Mouse (Mus musculus): ENCODE measurements around the gene Cox10. TPM values are rescaled to one million over a fixed set of nuclear protein-coding genes. Genes with fewer than 3 reads are reported as not detected.

Cox10 gene
- polyA plus RNA-seq, 1 experiment = 18.5 TPM

GRCm38 (mm10) chr11:64010724-64011496 lies 68.4 kb downstream of the Cox10 start:
- Histone ChIP-seq H3K27ac (ENCODE audit: insufficient read depth, low read length) (no peak overlapping the region), H3K4me1 (ENCODE audit: control insufficient read depth, insufficient read depth, low read length) (no peaks in the 10 kb centered on the region)

GRCm38 (mm10) chr11:64004152-64004551 lies 75.1 kb downstream of the Cox10 start:
- H3K4me3 ChIP-seq (ENCODE audit: insufficient read depth, low read length) = no peak overlapping the region
- H3K4me1 ChIP-seq (ENCODE audit: control insufficient read depth, insufficient read depth, low read length) = peaks cover 2% of the 10 kb centered on the region; the same call in 1 of the 2 replicates
- H3K27ac ChIP-seq (ENCODE audit: insufficient read depth, low read length) = no peak overlapping the region
- no peak for TF ChIP-seq POLR2A (IDR thresholded peaks at IDR 0.05; ENCODE audit: extremely low read depth, insufficient read depth, low read length)
- no peak for TF ChIP-seq CTCF (IDR thresholded peaks at IDR 0.05; ENCODE audit: extremely low read depth, insufficient read depth, low read length)

More at GRCm38 (mm10) chr11:64010724-64011496, 68.4 kb downstream of the Cox10 start:
- H3K4me3 ChIP-seq (ENCODE audit: insufficient read depth, low read length) = no peak overlapping the region
- no peak for TF ChIP-seq POLR2A (IDR thresholded peaks at IDR 0.05; ENCODE audit: extremely low read depth, insufficient read depth, low read length)
- TF ChIP-seq CTCF (IDR thresholded peaks at IDR 0.05; ENCODE audit: extremely low read depth, insufficient read depth, low read length) = no peak

- Histone ChIP-seq H3K4me1 (ENCODE audit: control insufficient read depth, insufficient read depth, low read length) (peaks cover 2% of the 10 kb centered on the region; the same call in 1 of the 2 replicates), H3K27ac (ENCODE audit: insufficient read depth, low read length) (no peak overlapping the region), H3K4me3 (ENCODE audit: insufficient read depth, low read length) (no peak overlapping the region)
- TF ChIP-seq POLR2A (IDR thresholded peaks at IDR 0.05; ENCODE audit: extremely low read depth, insufficient read depth, low read length) (no peak), CTCF (IDR thresholded peaks at IDR 0.05; ENCODE audit: extremely low read depth, insufficient read depth, low read length) (no peak)
Observed at GRCm38 (mm10) chr11:64003484-64003883, 75.8 kb downstream of the Cox10 start.

GRCm38 (mm10) chr11:64002629-64003028 lies 76.6 kb downstream of the Cox10 start:
- no peak overlapping the region for H3K27ac ChIP-seq (ENCODE audit: insufficient read depth, low read length)
- TF ChIP-seq POLR2A (IDR thresholded peaks at IDR 0.05; ENCODE audit: extremely low read depth, insufficient read depth, low read length) (no peak), CTCF (IDR thresholded peaks at IDR 0.05; ENCODE audit: extremely low read depth, insufficient read depth, low read length) (no peak)
- no peak overlapping the region for H3K4me3 ChIP-seq (ENCODE audit: insufficient read depth, low read length)
- H3K4me1 ChIP-seq (ENCODE audit: control insufficient read depth, insufficient read depth, low read length) = peaks cover 2% of the 10 kb centered on the region; the same call in 1 of the 2 replicates

DNA sequence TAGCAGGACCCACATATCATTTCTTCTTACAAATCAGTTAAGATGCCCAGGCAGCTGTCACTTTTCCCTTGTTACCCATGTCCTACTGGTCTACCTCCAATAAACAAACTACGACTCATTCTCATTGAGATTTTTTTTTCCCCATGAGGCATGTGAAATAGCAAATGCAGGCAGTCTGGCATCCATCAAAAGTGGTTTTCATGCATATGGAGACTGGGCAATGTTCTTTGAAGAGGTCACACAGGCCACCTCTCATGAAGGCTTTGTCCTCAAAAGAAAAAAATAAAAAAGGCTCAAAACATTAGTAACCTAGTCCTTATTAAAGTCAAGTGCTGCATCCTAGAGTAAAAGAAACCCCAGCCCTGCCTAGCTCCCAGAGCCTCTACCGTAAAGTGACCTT lies 78.2 kb downstream of the Cox10 start:
- no peak overlapping the region for H3K4me3 ChIP-seq (ENCODE audit: insufficient read depth, low read length)
- TF ChIP-seq POLR2A (IDR thresholded peaks at IDR 0.05; ENCODE audit: extremely low read depth, insufficient read depth, low read length) (no peak), CTCF (IDR thresholded peaks at IDR 0.05; ENCODE audit: extremely low read depth, insufficient read depth, low read length) (no peak)
- H3K4me1 ChIP-seq (ENCODE audit: control insufficient read depth, insufficient read depth, low read length) = peaks cover 2% of the 10 kb centered on the region; the same call in 1 of the 2 replicates
- no peak overlapping the region for H3K27ac ChIP-seq (ENCODE audit: insufficient read depth, low read length)

DNA sequence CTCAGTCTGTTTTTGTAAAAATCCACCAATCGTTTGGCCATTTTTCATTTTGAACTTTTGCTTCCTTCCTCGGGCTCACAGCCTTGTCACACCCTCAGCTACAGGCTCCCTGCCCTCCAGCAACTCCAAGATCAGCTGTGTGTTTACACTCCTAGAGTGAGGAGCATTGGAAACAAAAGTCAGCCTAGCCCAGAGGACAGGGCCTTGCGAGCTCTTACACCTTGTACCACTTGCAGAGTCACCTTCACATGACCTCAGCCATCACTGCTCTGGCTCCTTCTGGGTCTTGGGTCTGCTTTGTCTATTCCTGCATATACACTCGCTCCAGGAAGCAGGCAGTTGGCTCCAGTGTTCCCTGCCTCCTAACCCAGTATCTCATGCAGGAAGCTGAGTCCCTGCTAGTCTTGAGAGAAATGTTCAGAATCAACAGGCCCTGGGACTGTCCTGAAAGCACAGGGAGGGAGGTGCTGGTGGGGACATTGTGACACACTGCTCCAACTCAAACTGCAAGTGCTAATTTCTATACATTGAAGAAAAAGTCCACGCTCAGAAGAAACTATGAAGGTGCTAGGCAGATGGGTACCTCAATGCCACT lies 79.0 kb downstream of the Cox10 start:
- TF ChIP-seq CTCF (IDR thresholded peaks at IDR 0.05; ENCODE audit: extremely low read depth, insufficient read depth, low read length) (no peak), POLR2A (IDR thresholded peaks at IDR 0.05; ENCODE audit: extremely low read depth, insufficient read depth, low read length) (no peak)
- H3K4me1 ChIP-seq (ENCODE audit: control insufficient read depth, insufficient read depth, low read length) = peaks cover 2% of the 10 kb centered on the region; the same call in 1 of the 2 replicates
- no peak overlapping the region for H3K4me3 ChIP-seq (ENCODE audit: insufficient read depth, low read length)
- no peak overlapping the region for H3K27ac ChIP-seq (ENCODE audit: insufficient read depth, low read length)

DNA sequence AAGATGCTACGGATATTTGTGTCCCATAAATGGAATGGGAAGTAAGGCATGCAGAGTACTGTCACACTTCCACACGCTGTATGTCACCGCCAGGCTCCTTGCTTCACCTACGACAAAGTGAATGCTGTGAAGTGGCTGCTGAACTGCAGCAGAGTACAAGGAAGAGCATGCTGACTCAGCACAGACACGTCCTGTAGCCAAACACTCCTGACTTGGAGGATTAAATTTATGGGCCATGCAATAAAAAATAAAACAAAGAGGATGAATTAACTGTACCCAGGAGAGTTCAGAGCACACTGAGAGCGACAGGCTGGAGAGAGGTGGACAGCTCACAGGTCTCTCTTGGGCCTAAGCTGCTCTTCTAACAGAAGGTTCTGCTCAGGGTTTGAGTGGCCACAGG lies 79.8 kb downstream of the Cox10 start:
- H3K4me3 ChIP-seq (ENCODE audit: insufficient read depth, low read length) = no peak overlapping the region
- H3K4me1 ChIP-seq (ENCODE audit: control insufficient read depth, insufficient read depth, low read length) = peaks cover 2% of the 10 kb centered on the region; the same call in 1 of the 2 replicates
- no peak for TF ChIP-seq POLR2A (IDR thresholded peaks at IDR 0.05; ENCODE audit: extremely low read depth, insufficient read depth, low read length)
- TF ChIP-seq CTCF (IDR thresholded peaks at IDR 0.05; ENCODE audit: extremely low read depth, insufficient read depth, low read length) = no peak
- H3K27ac ChIP-seq (ENCODE audit: insufficient read depth, low read length) = no peak overlapping the region

DNA sequence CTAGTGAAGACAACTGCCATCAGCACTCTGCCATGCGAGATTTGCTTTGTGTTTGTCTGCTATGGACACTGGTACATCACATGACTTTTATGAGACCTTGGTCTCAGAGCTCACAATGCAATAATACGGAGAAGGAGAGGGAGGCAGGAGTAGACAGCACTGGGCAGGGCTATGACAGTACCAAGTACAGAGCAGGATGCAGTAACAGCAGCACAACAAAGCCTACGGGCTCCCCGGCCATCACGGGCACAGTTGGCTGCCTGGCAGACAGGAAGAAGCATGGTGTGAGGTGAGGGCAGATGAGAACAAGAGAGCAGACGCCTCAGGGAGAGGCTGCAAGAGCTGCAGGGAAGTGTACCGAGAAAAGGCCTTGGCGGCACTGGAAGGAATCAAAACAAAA lies 87.3 kb downstream of the Cox10 start:
- Histone ChIP-seq H3K4me1 (ENCODE audit: control insufficient read depth, insufficient read depth, low read length) (no peaks in the 10 kb centered on the region), H3K27ac (ENCODE audit: insufficient read depth, low read length) (no peak overlapping the region), H3K4me3 (ENCODE audit: insufficient read depth, low read length) (no peak overlapping the region)
- TF ChIP-seq CTCF (IDR thresholded peaks at IDR 0.05; ENCODE audit: extremely low read depth, insufficient read depth, low read length) (no peak), POLR2A (IDR thresholded peaks at IDR 0.05; ENCODE audit: extremely low read depth, insufficient read depth, low read length) (no peak)

DNA sequence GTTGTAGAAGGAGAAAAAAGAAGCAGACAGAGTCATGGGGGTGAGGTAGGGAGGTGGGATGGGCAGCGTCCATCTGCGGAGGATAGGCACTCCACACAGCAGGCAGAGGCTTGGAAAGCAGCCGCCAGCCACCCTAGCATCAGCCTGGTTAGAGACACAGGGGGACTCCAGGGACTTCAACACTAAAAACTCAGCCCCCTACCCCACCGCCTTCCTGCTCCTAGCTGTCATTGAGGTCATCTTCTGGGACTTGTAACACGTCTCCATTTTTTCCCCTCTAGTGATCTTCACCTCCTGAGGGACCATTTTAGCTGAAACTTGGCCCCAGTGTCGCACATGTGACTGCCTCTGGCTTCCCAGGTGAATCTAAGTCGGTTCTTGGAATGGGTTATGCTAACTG lies 88.5 kb downstream of the Cox10 start:
- TF ChIP-seq CTCF (IDR thresholded peaks at IDR 0.05; ENCODE audit: extremely low read depth, insufficient read depth, low read length) (no peak), POLR2A (IDR thresholded peaks at IDR 0.05; ENCODE audit: extremely low read depth, insufficient read depth, low read length) (no peak)
- Histone ChIP-seq H3K27ac (ENCODE audit: insufficient read depth, low read length) (no peak overlapping the region), H3K4me1 (ENCODE audit: control insufficient read depth, insufficient read depth, low read length) (no peaks in the 10 kb centered on the region), H3K4me3 (ENCODE audit: insufficient read depth, low read length) (no peak overlapping the region)

- H3K27ac ChIP-seq (ENCODE audit: insufficient read depth, low read length) = no peak overlapping the region
- H3K4me1 ChIP-seq (ENCODE audit: control insufficient read depth, insufficient read depth, low read length) = no peaks in the 10 kb centered on the region
- no peak for TF ChIP-seq POLR2A (IDR thresholded peaks at IDR 0.05; ENCODE audit: extremely low read depth, insufficient read depth, low read length)
- TF ChIP-seq CTCF (IDR thresholded peaks at IDR 0.05; ENCODE audit: extremely low read depth, insufficient read depth, low read length) = no peak
- no peak overlapping the region for H3K4me3 ChIP-seq (ENCODE audit: insufficient read depth, low read length)
Observed at GRCm38 (mm10) chr11:63990311-63990710, 89.0 kb downstream of the Cox10 start.

Measured in cortical plate, adult 2 months (tissue).